Mouse (Mus musculus) forebrain, postnatal 0 days (tissue): ENCODE results near the gene Gal3st2c. TPM values are rescaled to one million over a fixed set of nuclear protein-coding genes. Genes with fewer than 3 reads are reported as not detected.

Source experiments
- polyA plus RNA-seq: library from polyadenylated mRNA; unstranded; fragments of >200 nt; fragmentation: Nextera tagmentation; extraction: Ambion mirVana; gene quantifications from 2 replicates; pipeline ENCODE4 v1.2.1, GENCODE M21; 2015
- total RNA-seq: library from RNA; depleted of rRNA; stranded (reverse); fragments of >200 nt; gene quantifications from 2 replicates; pipeline ENCODE4 v1.2.3, GENCODE M21; 2014; rRNA removed

The Gal3st2c gene
- total and polyA plus RNA-seq, 2 experiments from 2014 or later: not detected

Other genes starting within 250 kb of the Gal3st2c start
- 46.0 and 50.6 TPM in 2 replicates for gene Atg4b, start 239.0 kb upstream of the Gal3st2c start, total RNA-seq
- gene Atg4b, start 239.0 kb upstream of the Gal3st2c start, polyA plus RNA-seq: 72.6 and 72.7 TPM in 2 replicates
- gene Thap4, start 235.6 kb upstream of the Gal3st2c start, total RNA-seq: 53.2 and 71.3 TPM in 2 replicates
- 51.2 and 53.2 TPM in 2 replicates for gene Thap4, start 235.6 kb upstream of the Gal3st2c start, polyA plus RNA-seq
- 90.9 and 97.1 TPM in 2 replicates for gene Dtymk, start 188.6 kb upstream of the Gal3st2c start, total RNA-seq
- 123 and 138 TPM in 2 replicates for gene Dtymk, start 188.6 kb upstream of the Gal3st2c start, polyA plus RNA-seq
- gene Ing5, start 186.5 kb upstream of the Gal3st2c start, total RNA-seq: 9.3 and 12.9 TPM in 2 replicates
- gene Ing5, start 186.5 kb upstream of the Gal3st2c start, polyA plus RNA-seq: 4.4 and 5.4 TPM in 2 replicates
- 13.4 and 13.5 TPM in 2 replicates for gene D2hgdh, start 165.6 kb upstream of the Gal3st2c start, total RNA-seq
- gene D2hgdh, start 165.6 kb upstream of the Gal3st2c start, polyA plus RNA-seq: 7.4 and 11.2 TPM in 2 replicates
- gene Gal3st2, start 129.2 kb upstream of the Gal3st2c start, total RNA-seq: 0.23 TPM in 1 of 2 replicates, not detected in the other
- not detected in 2 replicates for gene Gal3st2, start 129.2 kb upstream of the Gal3st2c start, polyA plus RNA-seq
- gene Gal3st2b, start 72.2 kb upstream of the Gal3st2c start, total RNA-seq: not detected in 2 replicates
- not detected in 2 replicates for gene Gal3st2b, start 72.2 kb upstream of the Gal3st2c start, polyA plus RNA-seq
- gene Neu4, start 29.9 kb downstream of the Gal3st2c start, total RNA-seq: 0.05 and 0.77 TPM in 2 replicates
- gene Neu4, start 29.9 kb downstream of the Gal3st2c start, polyA plus RNA-seq: 0.10 and 0.27 TPM in 2 replicates
- 0.08 TPM in 1 of 2 replicates, not detected in the other for gene Pdcd1, start 62.0 kb downstream of the Gal3st2c start, total RNA-seq
- gene Pdcd1, start 62.0 kb downstream of the Gal3st2c start, polyA plus RNA-seq: not detected in 2 replicates